Mouse (Mus musculus) liver, adult 2 months (tissue): ENCODE results near the gene Ttc27.

Source experiments
- CTCF ChIP-seq: fragments of 200-500 bp; IDR thresholded peaks from 2 replicates; pipeline ENCODE4 v1.5.1; 2011; ENCODE audit warnings: low read depth, low read length, control low read depth
- POLR2A ChIP-seq: fragments of 200-500 bp; IDR thresholded peaks from 2 replicates; pipeline ENCODE4 v1.6.1; 2011; ENCODE audit warnings: low read length, control low read depth; ENCODE audit not compliant: insufficient read depth; ENCODE audit errors: extremely low read depth

- TF ChIP-seq CTCF (no peak), POLR2A (no peak)
Observed at GRCm38 (mm10) chr17:74864790-74865548, 147.4 kb downstream of the Ttc27 start.
